Mouse (Mus musculus) neural tube, embryonic 15.5 days (tissue): ENCODE results near the gene Hk2. TPM values are rescaled to one million over a fixed set of nuclear protein-coding genes. Genes with fewer than 3 reads are reported as not detected.

Experiments
- ATAC-seq: fragments of 200-750 bp; cut with Nextera tagmentation; 2 replicates; pipeline ENCODE4 v1.8.0; 2017; ENCODE audit warnings: mild to moderate bottlenecking, moderate TSS enrichment, moderate library complexity; ENCODE audit not compliant: low FRiP score
- H3K27ac ChIP-seq: fragments of 300-500 bp; sonication (generic); replicated peaks from 2 replicates; pipeline ENCODE4 v1.5.1; 2015; ENCODE audit warnings: mild to moderate bottlenecking, inconsistent platforms
- H3K27me3 ChIP-seq: fragments of 300-500 bp; sonication (generic); replicated peaks from 2 replicates; pipeline ENCODE4 v1.6.1; 2015; ENCODE audit warnings: inconsistent platforms
- H3K36me3 ChIP-seq: fragments of 300-500 bp; sonication (generic); 2 replicates; pipeline ENCODE4 v1.6.1; 2015; ENCODE audit warnings: inconsistent platforms
- H3K4me1 ChIP-seq: fragments of 300-500 bp; sonication (generic); 2 replicates; pipeline ENCODE4 v1.6.1; 2015; ENCODE audit warnings: inconsistent platforms
- H3K4me2 ChIP-seq: fragments of 300-500 bp; sonication (generic); 2 replicates; pipeline ENCODE4 v1.6.1; 2015; ENCODE audit warnings: inconsistent platforms, mild to moderate bottlenecking, moderate library complexity
- H3K4me3 ChIP-seq: fragments of 300-500 bp; sonication (generic); replicated peaks from 2 replicates; pipeline ENCODE4 v1.5.1; 2015; ENCODE audit warnings: mild to moderate bottlenecking, inconsistent platforms
- H3K9ac ChIP-seq: fragments of 300-500 bp; sonication (generic); replicated peaks from 2 replicates; pipeline ENCODE4 v1.6.1; 2015; ENCODE audit warnings: mild to moderate bottlenecking, inconsistent platforms
- H3K9me3 ChIP-seq: fragments of 300-500 bp; sonication (generic); replicated peaks from 2 replicates; pipeline ENCODE4 v1.6.1; 2016; ENCODE audit warnings: inconsistent platforms
- WGBS: fragments of 180-500 bp; shearing (Covaris S2); methylation state at CpG from one replicate; pipeline ENCODE4 v1.1.7; 2015; ENCODE audit warnings: mixed read lengths; 5-methylcytosine and 5-hydroxymethylcytosine counted together
- polyA plus RNA-seq: library from polyadenylated mRNA; unstranded; fragments of >200 nt; fragmentation: Nextera tagmentation; extraction: Ambion mirVana; gene quantifications from 2 replicates; pipeline ENCODE4 v1.2.1, GENCODE M21; 2015

Hk2 gene
- polyA plus RNA-seq, 1 experiment from 2014 or later, result 2.6 TPM

DNA sequence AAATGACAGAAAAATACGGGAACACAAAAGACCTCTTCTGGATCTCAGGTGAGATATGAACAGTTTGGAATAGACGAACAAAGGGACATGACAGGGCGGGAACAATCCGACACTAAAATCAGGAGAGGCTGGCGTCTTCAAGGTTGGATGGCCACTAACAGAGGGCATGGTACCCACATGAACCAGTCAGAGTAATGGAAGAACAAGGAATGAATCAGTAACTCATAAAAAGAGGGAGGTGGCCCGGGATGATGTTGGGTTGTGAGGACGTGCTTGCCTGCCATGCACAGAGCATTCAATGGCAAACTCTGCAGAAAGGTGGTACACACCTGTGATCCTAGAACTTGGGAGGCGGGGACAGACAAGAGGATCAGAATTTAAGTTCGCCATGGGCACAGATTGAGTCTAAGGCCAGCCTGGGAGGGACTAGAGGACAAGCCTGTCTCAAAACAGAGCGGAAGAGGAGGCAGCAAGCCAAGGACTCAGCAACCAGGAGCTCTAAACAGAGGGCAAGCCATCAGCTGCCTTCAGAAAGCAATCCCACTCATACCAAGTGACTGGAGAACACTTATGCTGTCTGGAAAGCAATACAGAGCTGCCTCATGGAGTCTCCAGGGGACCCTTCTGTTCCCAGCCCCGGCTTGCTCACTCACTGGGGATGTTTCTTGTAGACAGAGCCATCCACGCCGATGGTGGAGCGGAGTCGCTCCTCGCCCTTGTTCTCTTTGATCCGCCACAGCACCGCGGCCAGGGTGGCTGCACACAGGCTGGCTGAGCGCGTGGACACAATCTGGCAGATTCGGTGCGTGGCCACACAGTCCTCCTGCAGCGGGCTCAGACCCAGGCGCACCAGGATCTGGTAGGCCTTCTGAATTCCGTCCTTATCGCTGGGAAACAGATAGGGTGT, 36.4 kb downstream of the Hk2 start:
- Histone ChIP-seq H3K4me2 (no peak overlapping the region), H3K27me3 (no peaks in the 10 kb centered on the region), H3K9ac (no peak overlapping the region), H3K36me3 (no peaks in the 10 kb centered on the region), H3K4me3 (no peak overlapping the region), H3K27ac (no peak overlapping the region), H3K4me1 (peaks cover 9% of the 10 kb centered on the region; the same call in 1 of the 2 replicates), H3K9me3 (no peaks in the 10 kb centered on the region)
- no peak for ATAC-seq
- WGBS, result 94% methylated on average over 27 of the region's 27 CpGs

DNA sequence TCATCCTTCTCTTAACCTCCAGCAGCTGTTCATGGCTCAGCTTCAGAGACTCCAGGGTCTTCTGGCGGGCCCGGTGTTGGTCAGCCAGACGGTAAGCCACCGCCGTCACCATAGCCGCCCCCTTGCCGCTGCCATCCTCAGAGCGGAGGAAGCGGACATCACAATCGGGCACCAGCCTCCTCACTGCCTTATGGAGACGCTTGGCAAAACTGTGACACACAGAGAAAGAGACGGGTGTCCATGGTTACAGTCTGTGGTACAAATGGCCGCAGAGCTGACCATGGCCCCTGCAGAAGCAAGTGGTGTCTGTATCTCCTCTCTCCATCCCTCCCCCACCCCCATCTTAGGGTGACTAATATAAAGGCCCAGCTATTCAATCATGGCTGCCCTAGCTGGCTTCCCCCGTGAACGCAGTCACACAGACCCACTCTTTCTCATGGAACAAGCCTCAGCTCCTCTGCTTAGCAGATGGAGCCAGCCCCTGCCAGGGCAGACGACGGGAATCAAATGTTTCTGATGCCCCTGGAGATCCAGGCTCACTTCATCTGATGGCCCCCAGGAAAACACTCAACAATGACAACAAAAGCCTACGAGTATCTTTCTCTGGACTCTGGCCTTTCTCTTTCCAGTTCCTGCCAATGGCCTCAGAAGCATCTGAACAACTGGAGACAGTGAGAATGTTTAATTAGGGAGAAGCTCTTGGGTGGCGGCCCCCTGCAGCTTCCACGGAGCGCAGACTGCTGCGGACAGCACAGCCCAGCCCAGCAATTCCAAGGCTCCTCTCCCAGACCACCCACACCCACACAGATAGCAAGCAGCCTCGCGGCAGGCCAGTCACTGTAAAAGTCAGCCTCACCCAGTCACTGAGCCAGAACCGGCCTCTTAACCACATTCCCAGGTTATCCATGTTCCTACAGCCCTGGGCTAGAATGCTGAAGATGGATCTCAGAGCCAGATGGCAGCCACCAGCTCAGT, 37.3 kb downstream of the Hk2 start:
- no peaks in the 10 kb centered on the region for H3K36me3 ChIP-seq
- no peaks in the 10 kb centered on the region for H3K9me3 ChIP-seq
- H3K9ac ChIP-seq, result no peak overlapping the region
- ATAC-seq, result no peak
- no peak overlapping the region for H3K4me3 ChIP-seq
- H3K4me1 ChIP-seq, result peaks cover 9% of the 10 kb centered on the region; the same call in 1 of the 2 replicates
- 76% methylated on average over 25 of the region's 25 CpGs for WGBS
- no peak overlapping the region for H3K4me2 ChIP-seq
- no peaks in the 10 kb centered on the region for H3K27me3 ChIP-seq
- no peak overlapping the region for H3K27ac ChIP-seq

DNA sequence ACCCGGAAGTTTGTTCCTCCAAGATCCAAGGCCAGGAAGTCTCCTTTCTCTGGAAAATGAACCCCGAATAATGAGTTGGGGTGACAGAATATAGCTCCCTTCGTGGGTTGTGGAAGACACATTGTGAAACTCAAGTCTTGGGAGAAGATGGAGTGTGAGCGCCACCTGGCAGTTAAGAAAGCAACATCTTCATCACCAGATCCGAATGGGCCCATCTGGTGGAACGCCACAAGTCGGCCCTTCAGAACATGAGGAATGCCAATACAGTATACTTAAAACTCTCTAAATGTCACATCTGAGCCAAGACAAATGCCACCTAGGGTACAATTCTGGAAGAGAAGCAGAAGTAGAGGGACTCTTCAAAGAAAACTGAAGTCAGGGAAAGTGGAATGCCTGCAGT, 38.9 kb downstream of the Hk2 start:
- Histone ChIP-seq H3K9ac (no peak overlapping the region), H3K27ac (no peak overlapping the region), H3K9me3 (no peaks in the 10 kb centered on the region), H3K4me2 (no peak overlapping the region), H3K27me3 (no peaks in the 10 kb centered on the region), H3K4me3 (no peak overlapping the region), H3K4me1 (peaks cover 7% of the 10 kb centered on the region; the same call in 1 of the 2 replicates), H3K36me3 (no peaks in the 10 kb centered on the region)
- 90% methylated on average over 7 of the region's 7 CpGs for WGBS
- ATAC-seq, result no peak

DNA sequence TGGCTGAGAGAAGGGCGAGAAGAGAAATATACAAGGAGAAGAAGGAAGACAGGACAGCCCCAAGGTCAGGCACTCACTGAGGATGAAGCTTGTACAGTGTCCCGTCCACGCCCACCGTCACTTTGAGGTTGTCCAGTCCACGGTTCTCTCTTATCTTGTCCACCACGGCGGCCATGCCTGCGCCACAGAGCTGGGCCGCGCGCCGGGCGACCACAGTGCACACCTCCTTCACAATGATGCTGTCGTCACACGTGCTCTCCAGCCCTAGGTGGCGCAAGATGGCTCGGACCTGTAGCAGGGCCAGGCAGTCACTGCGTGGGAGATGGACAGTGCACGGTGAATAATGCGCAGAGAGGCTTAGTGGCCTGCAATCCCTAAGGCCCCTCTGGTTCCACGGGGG, 45.6 kb downstream of the Hk2 start:
- H3K9ac ChIP-seq, result no peak overlapping the region
- no peak for ATAC-seq
- WGBS, result 94% methylated on average over 21 of the region's 21 CpGs
- H3K4me3 ChIP-seq, result no peak overlapping the region
- no peaks in the 10 kb centered on the region for H3K27me3 ChIP-seq
- H3K4me1 ChIP-seq, result no peaks in the 10 kb centered on the region
- no peak overlapping the region for H3K4me2 ChIP-seq
- no peak overlapping the region for H3K27ac ChIP-seq
- H3K36me3 ChIP-seq, result no peaks in the 10 kb centered on the region
- H3K9me3 ChIP-seq, result no peaks in the 10 kb centered on the region

DNA sequence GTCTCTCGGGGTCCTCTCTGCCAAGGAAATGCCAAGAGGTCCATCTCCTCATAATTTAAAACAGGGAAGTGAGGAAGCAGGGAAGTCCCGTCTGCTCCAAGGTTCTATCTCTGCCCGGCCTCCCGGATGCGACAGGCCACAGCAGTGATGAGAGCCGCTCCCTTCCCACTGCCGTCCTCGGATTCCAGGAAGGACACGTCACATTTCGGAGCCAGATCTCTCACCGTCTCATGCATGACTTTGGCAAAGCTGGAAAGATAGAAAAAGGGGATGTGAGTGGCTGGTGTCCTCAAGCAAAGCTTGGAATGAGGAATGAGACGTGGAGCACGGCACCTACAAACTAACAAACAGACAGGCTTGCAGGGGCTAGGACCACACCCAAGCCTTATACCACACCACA, 47.0 kb downstream of the Hk2 start:
- no peak for ATAC-seq
- Histone ChIP-seq H3K27ac (no peak overlapping the region), H3K36me3 (no peaks in the 10 kb centered on the region), H3K4me2 (no peak overlapping the region), H3K9me3 (no peaks in the 10 kb centered on the region), H3K27me3 (no peaks in the 10 kb centered on the region), H3K4me3 (no peak overlapping the region), H3K4me1 (peaks cover 5% of the 10 kb centered on the region; the same call in 1 of the 2 replicates), H3K9ac (no peak overlapping the region)
- WGBS, result 98% methylated on average over 13 of the region's 13 CpGs

DNA sequence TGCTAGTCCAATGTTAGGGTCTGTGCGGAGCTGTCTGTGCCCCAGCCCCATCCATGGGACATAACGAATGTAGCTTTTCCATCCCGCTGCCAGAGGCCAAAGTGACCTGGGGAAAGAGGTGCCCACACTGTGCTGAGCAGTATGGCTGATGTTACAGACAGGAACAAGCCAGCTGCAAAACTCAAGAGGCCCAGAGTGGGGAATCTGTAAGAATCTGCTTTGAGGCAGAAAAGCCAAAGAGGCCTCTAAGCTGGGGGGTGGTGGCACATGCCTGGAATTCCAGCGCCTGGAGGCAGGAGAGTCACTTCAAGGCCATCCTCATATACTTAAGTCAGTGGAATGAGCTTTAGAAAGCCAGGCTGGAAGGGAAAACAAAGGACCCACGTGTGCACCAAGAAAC, 50.9 kb downstream of the Hk2 start:
- no peak overlapping the region for H3K9ac ChIP-seq
- 54% methylated on average over 5 of the region's 5 CpGs for WGBS
- no peak overlapping the region for H3K27ac ChIP-seq
- no peaks in the 10 kb centered on the region for H3K9me3 ChIP-seq
- no peaks in the 10 kb centered on the region for H3K36me3 ChIP-seq
- no peak for ATAC-seq
- H3K4me3 ChIP-seq, result no peak overlapping the region
- H3K4me2 ChIP-seq, result no peak overlapping the region
- H3K27me3 ChIP-seq, result no peaks in the 10 kb centered on the region
- H3K4me1 ChIP-seq, result peaks cover 5% of the 10 kb centered on the region; the same call in 1 of the 2 replicates

DNA sequence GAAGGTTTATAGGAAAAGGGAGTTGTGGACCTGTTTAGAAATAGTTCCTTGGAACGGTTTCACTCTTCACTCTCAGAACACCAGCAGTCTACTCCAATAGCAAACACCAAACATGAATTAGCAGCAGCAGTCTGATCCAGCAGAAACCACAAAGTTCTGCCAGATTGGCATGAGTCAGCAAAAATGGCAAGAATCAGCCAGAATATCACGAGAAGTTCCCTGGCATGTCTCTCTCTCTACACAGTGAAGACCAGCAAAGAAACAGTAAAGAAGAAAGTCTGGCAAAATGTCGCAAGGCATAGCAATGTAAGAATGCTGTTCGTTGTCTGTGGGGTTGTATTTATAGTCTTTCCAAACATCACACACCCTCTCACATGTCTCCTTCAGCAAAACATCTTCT, 58.1 kb downstream of the Hk2 start:
- no peak for ATAC-seq
- Histone ChIP-seq H3K4me1 (no peaks in the 10 kb centered on the region), H3K9me3 (no peaks in the 10 kb centered on the region), H3K4me2 (no peak overlapping the region), H3K9ac (no peak overlapping the region), H3K27ac (no peak overlapping the region), H3K36me3 (no peaks in the 10 kb centered on the region), H3K27me3 (no peaks in the 10 kb centered on the region), H3K4me3 (no peak overlapping the region)
- 83% methylated on average over 4 of the region's 4 CpGs for WGBS

DNA sequence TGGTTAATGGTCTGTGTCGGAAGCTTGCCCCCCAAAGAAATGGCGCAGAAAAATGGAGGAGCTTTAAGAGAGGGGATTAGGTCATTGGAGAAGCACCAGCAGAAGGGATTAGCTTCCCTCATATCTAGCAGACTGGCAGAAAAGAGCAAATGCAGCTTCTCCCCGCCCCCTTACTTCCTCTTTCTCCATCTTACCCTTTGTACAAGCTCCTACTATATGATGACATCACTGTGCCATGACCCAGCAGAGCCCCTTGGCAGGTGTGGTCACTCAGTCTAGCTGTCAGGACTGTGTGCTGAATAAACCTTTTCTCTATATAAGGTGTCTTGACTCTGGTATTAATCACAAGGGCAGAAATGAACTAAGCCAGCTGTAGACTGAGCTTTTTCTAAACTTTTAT, 58.6 kb downstream of the Hk2 start:
- Histone ChIP-seq H3K4me3 (no peak overlapping the region), H3K27ac (no peak overlapping the region), H3K4me2 (no peak overlapping the region), H3K36me3 (no peaks in the 10 kb centered on the region), H3K4me1 (no peaks in the 10 kb centered on the region), H3K27me3 (no peaks in the 10 kb centered on the region), H3K9me3 (no peaks in the 10 kb centered on the region), H3K9ac (no peak overlapping the region)
- ATAC-seq, result no peak
- 89% methylated on average over 3 of the region's 3 CpGs for WGBS

DNA sequence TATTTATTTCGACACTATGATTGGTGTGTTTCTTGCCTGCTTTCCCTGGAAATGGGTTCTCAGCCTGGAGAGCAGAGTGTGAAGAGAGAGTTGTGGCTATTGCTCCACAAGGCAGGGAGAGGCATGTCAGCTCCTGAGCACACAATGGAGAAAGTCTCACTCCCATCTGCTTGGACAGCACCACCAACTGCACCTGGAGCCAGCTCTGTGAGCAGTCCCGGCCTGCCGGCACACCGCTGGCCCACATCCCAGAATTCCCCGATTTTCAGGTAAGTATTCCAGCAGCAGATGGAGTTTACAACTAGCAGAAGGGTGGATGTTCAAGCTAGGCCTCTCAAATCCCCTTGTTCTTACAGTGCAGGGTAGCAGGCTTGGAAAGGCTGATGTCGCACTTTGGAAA, 59.0 kb downstream of the Hk2 start:
- H3K9ac ChIP-seq, result no peak overlapping the region
- no peak overlapping the region for H3K4me3 ChIP-seq
- WGBS, result 77% methylated on average over 6 of the region's 6 CpGs
- H3K9me3 ChIP-seq, result no peaks in the 10 kb centered on the region
- no peak overlapping the region for H3K4me2 ChIP-seq
- H3K27ac ChIP-seq, result no peak overlapping the region
- no peaks in the 10 kb centered on the region for H3K36me3 ChIP-seq
- no peak for ATAC-seq
- no peaks in the 10 kb centered on the region for H3K4me1 ChIP-seq
- H3K27me3 ChIP-seq, result no peaks in the 10 kb centered on the region

DNA sequence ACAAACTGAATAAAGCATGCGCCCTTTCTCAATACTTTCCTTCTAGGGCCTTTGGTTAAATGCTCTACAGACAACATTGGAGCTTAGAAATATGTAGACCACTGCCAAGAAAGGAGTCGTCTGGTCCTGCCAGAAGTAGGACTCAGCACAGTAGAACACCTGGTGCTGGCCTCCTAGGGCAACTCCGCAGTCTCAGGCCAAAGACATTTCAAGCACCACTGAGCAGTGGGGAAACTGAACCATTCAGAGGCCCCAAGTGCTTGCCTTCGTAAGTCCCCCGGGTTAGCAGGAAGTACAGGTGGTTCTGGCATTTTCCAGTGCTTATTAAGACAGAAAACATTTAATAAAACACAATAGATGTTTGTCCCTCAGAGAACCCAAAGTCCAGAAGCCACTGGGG, 59.4 kb downstream of the Hk2 start:
- 0 out of 2 replicates have a peak, but pooled peaks have one; percentile 8 for ATAC-seq
- H3K4me2 ChIP-seq, result no peak overlapping the region
- 81% methylated on average over 5 of the region's 5 CpGs for WGBS

DNA sequence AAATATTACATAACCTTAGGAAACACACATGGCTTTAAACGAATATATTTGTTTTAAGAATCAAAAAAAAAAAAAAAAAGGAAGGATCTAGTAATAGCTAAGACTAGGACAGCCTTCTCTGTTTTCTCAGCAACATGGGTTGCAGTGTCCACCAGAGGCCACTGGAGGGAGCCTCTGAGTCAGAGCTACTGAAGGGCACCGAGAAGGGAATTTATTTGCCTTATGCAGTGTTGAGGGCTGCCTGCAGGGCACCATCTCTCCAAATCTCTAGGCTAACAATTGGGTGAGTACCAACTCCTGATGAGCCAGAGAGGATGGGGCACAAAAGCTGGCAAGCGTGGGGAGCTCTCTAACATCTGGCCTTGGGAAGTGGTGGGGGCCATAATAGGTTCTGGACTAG, 60.0 kb downstream of the Hk2 start:
- H3K27ac ChIP-seq, result no peak overlapping the region
- 23% methylated on average over 3 of the region's 3 CpGs for WGBS
- 0 out of 2 replicates have a peak, but pooled peaks have one; percentile 45 for ATAC-seq
- no peaks in the 10 kb centered on the region for H3K27me3 ChIP-seq
- H3K9ac ChIP-seq, result no peak overlapping the region
- H3K4me2 ChIP-seq, result no peak overlapping the region
- no peaks in the 10 kb centered on the region for H3K9me3 ChIP-seq
- no peak overlapping the region for H3K4me3 ChIP-seq
- no peaks in the 10 kb centered on the region for H3K36me3 ChIP-seq
- H3K4me1 ChIP-seq, result no peaks in the 10 kb centered on the region

More for the DNA sequence above, 59.4 kb downstream of the Hk2 start:
- H3K36me3 ChIP-seq, result no peaks in the 10 kb centered on the region
- H3K27me3 ChIP-seq, result no peaks in the 10 kb centered on the region
- H3K4me3 ChIP-seq, result no peak overlapping the region
- no peak overlapping the region for H3K9ac ChIP-seq
- no peaks in the 10 kb centered on the region for H3K4me1 ChIP-seq
- no peak overlapping the region for H3K27ac ChIP-seq
- no peaks in the 10 kb centered on the region for H3K9me3 ChIP-seq
